Comparison of ENCODE assay signal across 8 mouse cellular contexts in genomic region chr2:74136624-74137003, GRCm38 (mm10).
DNase-seq lines count a peak whose midpoint lies in the region; ATAC-seq lines count a peak whose summit lies in the region.

No protein-coding gene starts in this region.

- no peak for DNase-seq in cerebellum, adult 11-12 months
- DNase-seq in kidney, adult 18-20 months = peak; percentile 5
- DNase-seq in kidney, adult 11 months = no peak
- peak; percentile 79 for DNase-seq in midbrain, embryonic 14.5 days
- no peak for DNase-seq in embryo, embryonic 11 days

- no peak overlapping the region for H3K9ac ChIP-seq in forebrain, embryonic 13.5 days
- no peak overlapping the region for H3K9ac ChIP-seq in midbrain, embryonic 14.5 days (replicated peaks; ENCODE audit: low read length)

- ATAC-seq in cerebellum, adult (ENCODE audit: insufficient number of reproducible peaks, low FRiP score, low TSS enrichment) = peak; percentile 47; the same call in 1 of the 2 replicates
- ATAC-seq in forebrain, embryonic 13.5 days = peak; percentile 83
- peak; percentile 66 for ATAC-seq in midbrain, embryonic 14.5 days (ENCODE audit: low FRiP score, low TSS enrichment)
- ATAC-seq in inflammation-experienced regulatory T-cells, adult 6 months = no peak

- no peak overlapping the region for H3K4me3 ChIP-seq in forebrain, embryonic 13.5 days
- no peak overlapping the region for H3K4me3 ChIP-seq in midbrain, embryonic 14.5 days (replicated peaks; ENCODE audit: low read depth, low read length)

- under 1% methylated on average over 9 of the region's 9 CpGs for WGBS in forebrain, embryonic 13.5 days
- 15% methylated on average over 9 of the region's 9 CpGs for WGBS in midbrain, embryonic 14.5 days

- no peaks in the 10 kb centered on the region for H3K9me3 ChIP-seq in forebrain, embryonic 13.5 days (replicated peaks)
- H3K9me3 ChIP-seq in midbrain, embryonic 14.5 days (ENCODE audit: control insufficient read depth, low read length) = no peaks in the 10 kb centered on the region

- H3K4me2 ChIP-seq in forebrain, embryonic 13.5 days = peak overlapping the region; percentile 42
- no peak overlapping the region for H3K4me2 ChIP-seq in midbrain, embryonic 14.5 days (ENCODE audit: low read length)

- H3K36me3 ChIP-seq in forebrain, embryonic 13.5 days (ENCODE audit: poor library complexity, severe bottlenecking) = no peaks in the 10 kb centered on the region
- H3K36me3 ChIP-seq in midbrain, embryonic 14.5 days (ENCODE audit: control insufficient read depth, insufficient read depth, low read length) = no peaks in the 10 kb centered on the region

- 0 out of 2 replicates have a peak, but pooled peaks cover 4% of the 10 kb centered on the region for H3K27me3 ChIP-seq in forebrain, embryonic 13.5 days
- H3K27me3 ChIP-seq in midbrain, embryonic 14.5 days (ENCODE audit: control insufficient read depth, insufficient read depth, low read length) = no peaks in the 10 kb centered on the region

- peaks cover 47% of the 10 kb centered on the region for H3K4me1 ChIP-seq in forebrain, embryonic 13.5 days
- H3K4me1 ChIP-seq in midbrain, embryonic 14.5 days (ENCODE audit: control insufficient read depth, insufficient read depth, low read length) = peaks cover 30% of the 10 kb centered on the region

- no peak overlapping the region; the same call in 1 of the 2 replicates for H3K27ac ChIP-seq in forebrain, embryonic 13.5 days
- no peak overlapping the region for H3K27ac ChIP-seq in midbrain, embryonic 14.5 days (replicated peaks; ENCODE audit: low read depth, low read length)

Comparison
In these comparisons a context has a peak if more than half of its experiments do, and no peak if none do; other contexts are left out.
1. DNase-seq: peak in kidney, adult 18-20 months (single experiment) and midbrain, embryonic 14.5 days (single experiment); none in cerebellum, adult 11-12 months (single experiment), kidney, adult 11 months (single experiment) and embryo, embryonic 11 days (single experiment).